Mouse (Mus musculus) megakaryocyte, embryonic 14.5 days (primary cell): ENCODE measurements at regions not wholly inside any gene's neighbourhood (a gene's known extent, or its start where the extent isn't known, plus 50 kb on each side); places are given as distances from the start of the nearest gene placed in this dataset.

Experiments
- H3K27me3 ChIP-seq: replicated peaks from 2 replicates; pipeline ENCODE3; 2012; ENCODE audit warnings: inconsistent platforms
- H3K36me3 ChIP-seq: replicated peaks from 2 replicates; pipeline ENCODE3; 2012; ENCODE audit warnings: low read length, inconsistent platforms, mixed read lengths
- H3K4me1 ChIP-seq: 2 replicates; pipeline ENCODE4 v1.6.1; 2012; ENCODE audit warnings: inconsistent platforms
- H3K4me3 ChIP-seq: replicated peaks from 2 replicates; pipeline ENCODE3; 2012; ENCODE audit warnings: moderate library complexity, mild to moderate bottlenecking, inconsistent platforms
- H3K9me3 ChIP-seq: 2 replicates; pipeline ENCODE4 v1.6.1; 2012; ENCODE audit warnings: inconsistent platforms
- FLI1 ChIP-seq: IDR thresholded peaks from 2 replicates; pipeline ENCODE4 v1.6.1; 2012; ENCODE audit warnings: low read length, inconsistent platforms, mixed read lengths
- GATA1 ChIP-seq: IDR thresholded peaks from 3 replicates; pipeline ENCODE4 v1.6.1; 2012; ENCODE audit warnings: mixed read lengths, low read length, inconsistent platforms, borderline replicate concordance

- Histone ChIP-seq H3K36me3 (no peaks in the 10 kb centered on the region), H3K4me1 (no peaks in the 10 kb centered on the region), H3K9me3 (peaks cover 16% of the 10 kb centered on the region), H3K4me3 (no peak overlapping the region), H3K27me3 (peaks cover 2% of the 10 kb centered on the region)
- TF ChIP-seq FLI1 (no peak), GATA1 (no peak)
These were observed 97.5 kb upstream of the 4930535I16Rik start for GRCm38 (mm10) chr4:124015323-124015722.

DNA sequence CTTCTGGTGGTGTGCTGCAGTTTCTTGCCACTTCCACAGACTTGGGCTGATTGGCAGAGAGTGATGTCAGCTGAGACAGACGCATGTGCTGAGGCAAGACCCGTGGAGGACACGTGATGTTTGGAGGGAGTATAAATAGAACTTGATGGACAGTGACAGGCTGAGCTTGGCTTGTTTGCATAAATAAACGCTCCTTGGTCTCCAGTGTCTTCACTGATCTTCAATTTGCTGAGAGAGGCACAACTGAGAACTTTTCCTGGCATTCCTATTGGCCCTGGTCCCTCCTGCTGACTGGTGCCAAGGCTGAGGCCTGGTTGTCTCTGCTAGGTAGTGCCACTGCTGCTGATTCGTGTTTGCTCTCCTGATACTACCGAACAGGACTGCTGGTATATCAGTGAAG lies 94.6 kb upstream of the 4930535I16Rik start:
- no peak for TF ChIP-seq GATA1
- no peak for TF ChIP-seq FLI1
- H3K4me3 ChIP-seq = no peak overlapping the region
- H3K9me3 ChIP-seq = peaks cover 22% of the 10 kb centered on the region
- H3K36me3 ChIP-seq = no peaks in the 10 kb centered on the region
- H3K4me1 ChIP-seq = peaks cover 5% of the 10 kb centered on the region; the same call in 1 of the 2 replicates
- H3K27me3 ChIP-seq = peaks cover 5% of the 10 kb centered on the region

GRCm38 (mm10) chr4:124008725-124009124 lies 90.9 kb upstream of the 4930535I16Rik start:
- peaks cover 27% of the 10 kb centered on the region for H3K9me3 ChIP-seq
- no peaks in the 10 kb centered on the region for H3K36me3 ChIP-seq
- TF ChIP-seq FLI1 = no peak
- no peak for TF ChIP-seq GATA1
- H3K4me1 ChIP-seq = peaks cover 5% of the 10 kb centered on the region; the same call in 1 of the 2 replicates
- peaks cover 5% of the 10 kb centered on the region for H3K27me3 ChIP-seq
- no peak overlapping the region for H3K4me3 ChIP-seq

GRCm38 (mm10) chr4:124005626-124006315 lies 87.9 kb upstream of the 4930535I16Rik start:
- Histone ChIP-seq H3K9me3 (peaks cover 29% of the 10 kb centered on the region), H3K4me1 (peaks cover 5% of the 10 kb centered on the region; the same call in 1 of the 2 replicates), H3K4me3 (no peak overlapping the region), H3K27me3 (peaks cover 3% of the 10 kb centered on the region), H3K36me3 (no peaks in the 10 kb centered on the region)
- TF ChIP-seq FLI1 = no peak
- TF ChIP-seq GATA1 = no peak

DNA sequence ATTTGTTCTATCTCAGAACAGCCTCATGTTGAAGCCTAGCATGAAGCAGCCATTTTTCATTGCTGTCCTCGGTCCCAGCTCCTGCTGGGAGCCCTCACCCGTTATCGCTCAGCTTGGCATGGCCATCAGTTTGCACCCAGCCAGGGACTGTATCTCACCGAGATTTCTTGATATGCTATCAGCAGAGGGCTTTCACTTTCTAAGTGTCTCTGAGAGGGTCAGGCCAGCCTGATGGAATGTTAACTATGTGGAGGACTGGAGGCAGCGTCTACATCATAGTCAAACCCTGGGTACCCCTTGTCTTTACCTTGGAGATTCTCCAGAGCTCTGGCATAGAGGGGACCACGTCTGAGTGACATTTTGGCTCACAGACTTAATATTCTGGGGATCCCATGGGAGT lies 84.9 kb upstream of the 4930535I16Rik start:
- Histone ChIP-seq H3K27me3 (peaks cover 6% of the 10 kb centered on the region), H3K4me3 (no peak overlapping the region), H3K9me3 (peaks cover 25% of the 10 kb centered on the region), H3K4me1 (no peaks in the 10 kb centered on the region), H3K36me3 (no peaks in the 10 kb centered on the region)
- no peak for TF ChIP-seq FLI1
- no peak for TF ChIP-seq GATA1

DNA sequence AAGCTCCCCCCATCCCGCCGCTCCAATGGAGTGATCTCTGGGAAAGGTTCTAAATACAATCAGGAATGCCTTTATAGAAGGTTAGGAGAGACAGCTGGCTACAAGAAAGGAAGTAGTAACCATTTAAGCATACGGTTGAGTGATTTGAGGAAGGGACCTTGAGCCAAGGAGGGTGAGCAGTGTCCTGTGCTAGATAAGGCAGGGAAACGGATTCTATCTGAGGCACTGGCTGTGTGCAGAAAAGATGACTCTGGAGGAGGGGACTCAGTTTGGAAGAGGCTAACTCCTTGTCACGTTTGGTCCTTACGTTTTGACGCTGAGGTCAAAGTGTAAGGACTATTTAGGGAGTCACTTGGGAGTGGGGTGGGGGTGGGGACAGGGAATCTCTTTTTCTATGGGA lies 84.3 kb upstream of the 4930535I16Rik start:
- no peaks in the 10 kb centered on the region for H3K36me3 ChIP-seq
- no peaks in the 10 kb centered on the region for H3K4me1 ChIP-seq
- peaks cover 30% of the 10 kb centered on the region for H3K9me3 ChIP-seq
- H3K27me3 ChIP-seq = peaks cover 6% of the 10 kb centered on the region
- no peak overlapping the region for H3K4me3 ChIP-seq
- TF ChIP-seq FLI1 (no peak), GATA1 (no peak)

GRCm38 (mm10) chr4:123995815-123996214 lies 78.0 kb upstream of the 4930535I16Rik start:
- Histone ChIP-seq H3K4me1 (peaks cover 2% of the 10 kb centered on the region), H3K4me3 (no peak overlapping the region), H3K27me3 (peaks cover 26% of the 10 kb centered on the region), H3K36me3 (no peaks in the 10 kb centered on the region), H3K9me3 (peaks cover 37% of the 10 kb centered on the region)
- TF ChIP-seq GATA1 (no peak), FLI1 (no peak)

- H3K4me3 ChIP-seq = no peak overlapping the region
- peaks cover 17% of the 10 kb centered on the region for H3K9me3 ChIP-seq
- H3K36me3 ChIP-seq = no peaks in the 10 kb centered on the region
- H3K27me3 ChIP-seq = peaks cover 46% of the 10 kb centered on the region
- no peak for TF ChIP-seq FLI1
- TF ChIP-seq GATA1 = no peak
- H3K4me1 ChIP-seq = peaks cover 5% of the 10 kb centered on the region
These were observed 73.4 kb upstream of the 4930535I16Rik start for GRCm38 (mm10) chr4:123991223-123991622.

GRCm38 (mm10) chr4:123990293-123991185 lies 72.7 kb upstream of the 4930535I16Rik start:
- Histone ChIP-seq H3K4me3 (peak overlapping the region; percentile 76), H3K9me3 (peaks cover 10% of the 10 kb centered on the region), H3K27me3 (peaks cover 46% of the 10 kb centered on the region), H3K4me1 (peaks cover 5% of the 10 kb centered on the region), H3K36me3 (no peaks in the 10 kb centered on the region)
- TF ChIP-seq GATA1 (no peak), FLI1 (no peak)
